Mouse (Mus musculus) lung, adult 2 months (tissue): ENCODE data around the gene Olfr218. TPM values are rescaled to one million over a fixed set of nuclear protein-coding genes. Genes with fewer than 3 reads are reported as not detected.
"Not testable (repeated sequence)": the region's sequence is repeated elsewhere in the genome, so short reads cannot be mapped to it uniquely, and the experiment has no call there.

ENCODE experiments used
- DNase-seq: peaks from one replicate; pipeline ENCODE4 v3.0.0; 2022
- H3K4me1 ChIP-seq: fragments of 200-500 bp; 2 replicates; pipeline ENCODE4 v1.6.1; 2011; ENCODE audit warnings: low read length; ENCODE audit not compliant: control insufficient read depth, insufficient read depth
- H3K4me3 ChIP-seq: fragments of 200-500 bp; replicated peaks from 2 replicates; pipeline ENCODE3; 2011; ENCODE audit warnings: low read depth, mild to moderate bottlenecking, control low read depth, low read length; ENCODE audit errors: extremely low read depth
- CTCF ChIP-seq: fragments of 200-500 bp; IDR thresholded peaks from 2 replicates; pipeline ENCODE4 v1.5.1; 2011; ENCODE audit warnings: mild to moderate bottlenecking, low read length, control low read depth; ENCODE audit not compliant: insufficient read depth
- POLR2A ChIP-seq: fragments of 200-500 bp; IDR thresholded peaks from 2 replicates; pipeline ENCODE4 v1.6.1; 2011; ENCODE audit warnings: low read depth, mild to moderate bottlenecking, control low read depth, low read length, borderline replicate concordance; ENCODE audit errors: extremely low read depth
- WGBS: fragments of 180-500 bp; shearing (Covaris S2); methylation state at CpG from one replicate; pipeline ENCODE4 v1.1.7; 2018; 5-methylcytosine and 5-hydroxymethylcytosine counted together
- polyA plus RNA-seq: library from polyadenylated mRNA; depleted of rRNA; stranded (reverse); fragments of >200 nt; gene quantifications from 2 replicates; pipeline ENCODE4 v1.2.3, GENCODE M21; 2012; rRNA removed

Gene Olfr218
- not detected in 2 replicates for polyA plus RNA-seq

GRCm38 (mm10) chr1:173197508-173197907 is at the start of gene Olfr218:
Gene Olfr218 (plus strand): TSS chr1:173197808.
- WGBS, result 71% methylated on average over 5 of the region's 5 CpGs
- no peak within 1 kb of the TSS for H3K4me3 ChIP-seq
- no peaks in the 10 kb centered on the region for H3K4me1 ChIP-seq
- DNase-seq, result no peak
- TF ChIP-seq CTCF (no peak), POLR2A (no peak)

- TF ChIP-seq CTCF, result no peak
- TF ChIP-seq POLR2A, result no peak
- Histone ChIP-seq H3K4me1 (no peaks in the 10 kb centered on the region), H3K4me3 (no peak overlapping the region)
- DNase-seq, result no peak
Observed at GRCm38 (mm10) chr1:173174154-173174842, 23.3 kb upstream of the Olfr218 start.

- no peak for DNase-seq
- no peak within 1 kb of the TSS for H3K4me3 ChIP-seq
- 54% methylated on average over 3 of the region's 3 CpGs for WGBS
- H3K4me1 ChIP-seq, result no peaks in the 10 kb centered on the region
- TF ChIP-seq POLR2A (no peak), CTCF (no peak)
Observed at GRCm38 (mm10) chr1:173190540-173190939, 7.1 kb upstream of the Olfr218 start, which contains the start of gene Olfr1406. Gene Olfr1406 (minus strand): TSS chr1:173190640.

GRCm38 (mm10) chr1:173192059-173192458 is 5.5 kb upstream of the Olfr218 start:
- 35% methylated on average over 3 of the region's 3 CpGs for WGBS
- H3K4me3 ChIP-seq, result no peak overlapping the region
- TF ChIP-seq POLR2A (no peak), CTCF (no peak)
- H3K4me1 ChIP-seq, result no peaks in the 10 kb centered on the region
- DNase-seq, result no peak

- no peak for DNase-seq
- Histone ChIP-seq H3K4me3 (no peak overlapping the region), H3K4me1 (no peaks in the 10 kb centered on the region)
- TF ChIP-seq POLR2A (no peak), CTCF (no peak)
- 59% methylated on average over 2 of the region's 2 CpGs for WGBS
Observed at GRCm38 (mm10) chr1:173196359-173196758, 1.2 kb upstream of the Olfr218 start.

GRCm38 (mm10) chr1:173212092-173212491 is 14.5 kb downstream of the Olfr218 start, which contains the start of gene Olfr1404:
Gene Olfr1404 (plus strand): TSS chr1:173212392.
- no peak for DNase-seq
- H3K4me3 ChIP-seq, result no peak within 1 kb of the TSS
- 60% methylated on average over 5 of the region's 5 CpGs for WGBS
- no peak for TF ChIP-seq POLR2A
- TF ChIP-seq CTCF, result no peak
- no peaks in the 10 kb centered on the region for H3K4me1 ChIP-seq

GRCm38 (mm10) chr1:173216481-173216880 is 18.9 kb downstream of the Olfr218 start:
- Histone ChIP-seq H3K4me3 (no peak overlapping the region), H3K4me1 (no peaks in the 10 kb centered on the region)
- TF ChIP-seq CTCF, result no peak
- TF ChIP-seq POLR2A, result no peak
- DNase-seq, result no peak
- WGBS, result 84% methylated on average over 3 of the region's 3 CpGs

GRCm38 (mm10) chr1:173227081-173227480 is 29.5 kb downstream of the Olfr218 start, which contains the start of gene Fcer1a:
Gene Fcer1a (minus strand): TSS chr1:173227214.
- Histone ChIP-seq H3K4me1 (no peaks in the 10 kb centered on the region), H3K4me3 (no peak within 1 kb of the TSS)
- 59% methylated on average over 2 of the region's 2 CpGs for WGBS
- TF ChIP-seq POLR2A (no peak), CTCF (no peak)
- DNase-seq, result no peak

- 64% methylated on average over 1 of the region's 1 CpGs for WGBS
- not testable (repeated sequence) for DNase-seq, H3K4me3 ChIP-seq, H3K4me1 ChIP-seq
Observed at GRCm38 (mm10) chr1:173237004-173237403, 39.4 kb downstream of the Olfr218 start.

GRCm38 (mm10) chr1:173249888-173250287 is 52.3 kb downstream of the Olfr218 start:
- DNase-seq, result no peak
- no peaks in the 10 kb centered on the region for H3K4me1 ChIP-seq
- WGBS, result 85% methylated on average over 3 of the region's 3 CpGs

More at GRCm38 (mm10) chr1:173249888-173250287, 52.3 kb downstream of the Olfr218 start:
- no peak overlapping the region for H3K4me3 ChIP-seq
- no peak for TF ChIP-seq CTCF

Other genes with a start within 250 kb of the Olfr218 start
- not detected in 2 replicates for gene Olfr16, start 247.4 kb upstream of the Olfr218 start, polyA plus RNA-seq
- gene Olfr1408, start 60.4 kb upstream of the Olfr218 start, polyA plus RNA-seq, result not detected in 2 replicates
- not detected in 2 replicates for gene Olfr1406, start 7.2 kb upstream of the Olfr218 start, polyA plus RNA-seq
- not detected in 2 replicates for gene Olfr1404, start 14.6 kb downstream of the Olfr218 start, polyA plus RNA-seq
- 0.11 and 0.36 TPM in 2 replicates for gene Fcer1a, start 29.4 kb downstream of the Olfr218 start, polyA plus RNA-seq
- gene Olfr418, start 68.2 kb downstream of the Olfr218 start, polyA plus RNA-seq, result not detected in 2 replicates
- not detected in 2 replicates for gene Mptx2, start 80.0 kb downstream of the Olfr218 start, polyA plus RNA-seq
- gene Ackr1, start 135.9 kb downstream of the Olfr218 start, polyA plus RNA-seq, result 2.2 and 2.3 TPM in 2 replicates
- gene Aim2, start 153.1 kb downstream of the Olfr218 start, polyA plus RNA-seq, result 2.8 and 5.1 TPM in 2 replicates
- 1.6 and 3.6 TPM in 2 replicates for gene Cadm3, start 169.9 kb downstream of the Olfr218 start, polyA plus RNA-seq